Mouse (Mus musculus) small intestine, adult 2 months (tissue): ENCODE measurements around the gene Fam168b. TPM values are rescaled to one million over a fixed set of nuclear protein-coding genes. Genes with fewer than 3 reads are reported as not detected.

Experiments
- H3K27ac ChIP-seq: fragments of 200-500 bp; 2 replicates; pipeline ENCODE4 v1.5.1; 2012; ENCODE audit warnings: low read depth, low read length, control low read depth, inconsistent platforms; ENCODE audit not compliant: insufficient read depth
- H3K27me3 ChIP-seq: fragments of 200-500 bp; 2 replicates; pipeline ENCODE4 v1.6.1; 2012; ENCODE audit warnings: mild to moderate bottlenecking, moderate library complexity, low read length, inconsistent platforms; ENCODE audit not compliant: control insufficient read depth, insufficient read depth
- H3K36me3 ChIP-seq: fragments of 200-500 bp; 2 replicates; pipeline ENCODE4 v1.6.1; 2012; ENCODE audit warnings: mild to moderate bottlenecking, low read length, control low read depth, inconsistent platforms; ENCODE audit not compliant: control insufficient read depth, insufficient read depth
- H3K4me1 ChIP-seq: fragments of 200-500 bp; 2 replicates; pipeline ENCODE4 v1.6.1; 2012; ENCODE audit warnings: low read length, inconsistent platforms, mixed read lengths; ENCODE audit not compliant: control insufficient read depth, insufficient read depth, insufficient read length
- H3K4me3 ChIP-seq: fragments of 200-500 bp; 2 replicates; pipeline ENCODE4 v1.5.1; 2012; ENCODE audit warnings: low read depth, mild to moderate bottlenecking, control low read depth, inconsistent platforms, low read length, moderate library complexity
- CTCF ChIP-seq: fragments of 200-500 bp; IDR thresholded peaks from 2 replicates; pipeline ENCODE4 v1.5.1; 2012; ENCODE audit warnings: low read depth, mild to moderate bottlenecking, control low read depth, inconsistent platforms, low read length, moderate library complexity, mixed read lengths; ENCODE audit not compliant: insufficient replicate concordance, insufficient read length; ENCODE audit errors: extremely low read depth
- POLR2A ChIP-seq: fragments of 200-500 bp; IDR thresholded peaks from 2 replicates; pipeline ENCODE4 v1.6.1; 2012; ENCODE audit warnings: low read depth, mild to moderate bottlenecking, control low read depth, inconsistent platforms, low read length, moderate library complexity
- WGBS: fragments of 180-500 bp; shearing (Covaris S2); methylation state at CpG from one replicate; pipeline ENCODE4 v1.1.7; 2018; 5-methylcytosine and 5-hydroxymethylcytosine counted together
- polyA plus RNA-seq: library from polyadenylated mRNA; depleted of rRNA; stranded (reverse); fragments of >200 nt; gene quantifications from 2 replicates; pipeline ENCODE4 v1.2.3, GENCODE M21; 2012

Gene Fam168b
- polyA plus RNA-seq, 1 experiment, result 296 TPM

GRCm38 (mm10) chr1:34869231-34869630, 26.4 kb upstream of the Fam168b start:
- Histone ChIP-seq H3K27ac (no peak overlapping the region), H3K4me1 (no peaks in the 10 kb centered on the region), H3K27me3 (no peaks in the 10 kb centered on the region), H3K36me3 (peaks cover 83% of the 10 kb centered on the region), H3K4me3 (no peak overlapping the region)
- TF ChIP-seq POLR2A (no peak), CTCF (no peak)
- WGBS, result 96% methylated on average over 16 of the region's 16 CpGs

- Histone ChIP-seq H3K27ac (no peak overlapping the region), H3K4me3 (no peak overlapping the region), H3K27me3 (no peaks in the 10 kb centered on the region), H3K36me3 (peaks cover 84% of the 10 kb centered on the region), H3K4me1 (no peaks in the 10 kb centered on the region)
- WGBS, result 94% methylated on average over 8 of the region's 8 CpGs
- TF ChIP-seq POLR2A (no peak), CTCF (no peak)
These were observed 25.5 kb upstream of the Fam168b start for GRCm38 (mm10) chr1:34868391-34868790.

GRCm38 (mm10) chr1:34867574-34867955, 24.7 kb upstream of the Fam168b start:
- H3K27ac ChIP-seq, result no peak overlapping the region
- no peak overlapping the region for H3K4me3 ChIP-seq
- TF ChIP-seq CTCF, result no peak
- TF ChIP-seq POLR2A, result no peak
- peaks cover 84% of the 10 kb centered on the region for H3K36me3 ChIP-seq
- no peaks in the 10 kb centered on the region for H3K4me1 ChIP-seq
- 90% methylated on average over 5 of the region's 5 CpGs for WGBS
- H3K27me3 ChIP-seq, result no peaks in the 10 kb centered on the region

GRCm38 (mm10) chr1:34866815-34867573, 24.1 kb upstream of the Fam168b start:
- 65% methylated on average over 10 of the region's 10 CpGs for WGBS
- Histone ChIP-seq H3K4me1 (no peaks in the 10 kb centered on the region), H3K27ac (no peak overlapping the region), H3K4me3 (no peak overlapping the region), H3K36me3 (peaks cover 85% of the 10 kb centered on the region), H3K27me3 (no peaks in the 10 kb centered on the region)
- TF ChIP-seq CTCF (peak; percentile 93; the same call in 1 of the 2 replicates), POLR2A (no peak)

GRCm38 (mm10) chr1:34865866-34866265, 23.0 kb upstream of the Fam168b start:
- Histone ChIP-seq H3K36me3 (peaks cover 82% of the 10 kb centered on the region), H3K27ac (no peak overlapping the region), H3K4me3 (no peak overlapping the region), H3K27me3 (no peaks in the 10 kb centered on the region), H3K4me1 (no peaks in the 10 kb centered on the region)
- 89% methylated on average over 9 of the region's 9 CpGs for whole genome bisulfite sequencing
- no peak for TF ChIP-seq POLR2A

- TF ChIP-seq CTCF (no peak), POLR2A (no peak)
- no peaks in the 10 kb centered on the region for H3K27me3 ChIP-seq
- H3K36me3 ChIP-seq, result peaks cover 68% of the 10 kb centered on the region
- H3K27ac ChIP-seq, result no peak overlapping the region
- no peak overlapping the region for H3K4me3 ChIP-seq
- WGBS, result 62% methylated on average over 7 of the region's 7 CpGs
- H3K4me1 ChIP-seq, result peaks cover 4% of the 10 kb centered on the region; the same call in 1 of the 2 replicates
These were observed 21.4 kb upstream of the Fam168b start for GRCm38 (mm10) chr1:34864243-34864642.

GRCm38 (mm10) chr1:34863323-34863722, 20.5 kb upstream of the Fam168b start:
- H3K4me1 ChIP-seq, result peaks cover 12% of the 10 kb centered on the region; the same call in 1 of the 2 replicates
- WGBS, result 94% methylated on average over 7 of the region's 7 CpGs
- TF ChIP-seq CTCF (no peak), POLR2A (no peak)
- no peaks in the 10 kb centered on the region for H3K27me3 ChIP-seq
- no peak overlapping the region for H3K27ac ChIP-seq
- no peak overlapping the region for H3K4me3 ChIP-seq
- peaks cover 59% of the 10 kb centered on the region for H3K36me3 ChIP-seq
